Mouse (Mus musculus) liver, embryonic 12.5 days (tissue): ENCODE measurements around the gene Ephb2. TPM values are rescaled to one million over a fixed set of nuclear protein-coding genes. Genes with fewer than 3 reads are reported as not detected.

Experiments used
- ATAC-seq: fragments of 200-750 bp; cut with Nextera tagmentation; 2 replicates; pipeline ENCODE4 v1.8.0; 2017; ENCODE audit warnings: moderate number of reproducible peaks, mild to moderate bottlenecking, moderate library complexity
- H3K27ac ChIP-seq: fragments of 300-500 bp; sonication (generic); 2 replicates; pipeline ENCODE4 v1.5.1; 2016; ENCODE audit warnings: mild to moderate bottlenecking
- H3K27me3 ChIP-seq: fragments of 300-500 bp; sonication (generic); replicated peaks from 2 replicates; pipeline ENCODE4 v1.6.1; 2016; ENCODE audit warnings: mild to moderate bottlenecking, moderate library complexity
- H3K36me3 ChIP-seq: fragments of 300-500 bp; sonication (generic); 2 replicates; pipeline ENCODE4 v1.6.1; 2016; ENCODE audit warnings: mild to moderate bottlenecking, moderate library complexity
- H3K4me1 ChIP-seq: fragments of 300-500 bp; sonication (generic); 2 replicates; pipeline ENCODE4 v1.6.1; 2016
- H3K4me2 ChIP-seq: fragments of 300-500 bp; sonication (generic); 2 replicates; pipeline ENCODE4 v1.6.1; 2016; ENCODE audit warnings: mild to moderate bottlenecking, moderate library complexity
- H3K4me3 ChIP-seq: fragments of 300-500 bp; sonication (generic); 2 replicates; pipeline ENCODE4 v1.5.1; 2016; ENCODE audit warnings: mild to moderate bottlenecking, moderate library complexity
- H3K9ac ChIP-seq: fragments of 300-500 bp; sonication (generic); 2 replicates; pipeline ENCODE4 v1.6.1; 2016; ENCODE audit warnings: mild to moderate bottlenecking, moderate library complexity
- H3K9me3 ChIP-seq: fragments of 300-500 bp; sonication (generic); replicated peaks from 2 replicates; pipeline ENCODE4 v1.6.1; 2016; ENCODE audit warnings: mild to moderate bottlenecking, moderate library complexity
- WGBS: fragments of 180-500 bp; shearing (Covaris S2); methylation state at CpG from one replicate; pipeline ENCODE4 v1.1.7; 2016; ENCODE audit not compliant: insufficient replicate concordance; 5-methylcytosine and 5-hydroxymethylcytosine counted together
- polyA plus RNA-seq: library from polyadenylated mRNA; unstranded; fragments of >200 nt; fragmentation: Nextera tagmentation; extraction: Ambion mirVana; gene quantifications from 2 replicates; pipeline ENCODE4 v1.2.1, GENCODE M21; 2016

Ephb2 gene
- polyA plus RNA-seq, 1 experiment from 2014 or later = 1.4 TPM

GRCm38 (mm10) chr4:136789821-136790220, 46.0 kb downstream of the Ephb2 start:
- no peak for ATAC-seq
- 35% methylated on average over 6 of the region's 6 CpGs for WGBS
- H3K9me3 ChIP-seq = no peaks in the 10 kb centered on the region

GRCm38 (mm10) chr4:136787357-136787756, 48.4 kb downstream of the Ephb2 start:
- Histone ChIP-seq H3K4me1 (no peaks in the 10 kb centered on the region), H3K4me2 (no peak overlapping the region), H3K27ac (no peak overlapping the region), H3K27me3 (peaks cover 8% of the 10 kb centered on the region; the same call in 1 of the 2 replicates), H3K36me3 (no peaks in the 10 kb centered on the region), H3K4me3 (no peak overlapping the region), H3K9me3 (no peaks in the 10 kb centered on the region), H3K9ac (no peak overlapping the region)
- ATAC-seq = no peak
- 52% methylated on average over 4 of the region's 4 CpGs for WGBS

More at GRCm38 (mm10) chr4:136789821-136790220, 46.0 kb downstream of the Ephb2 start:
- Histone ChIP-seq H3K9ac (no peak overlapping the region), H3K27ac (no peak overlapping the region), H3K4me2 (no peak overlapping the region), H3K4me1 (no peaks in the 10 kb centered on the region), H3K4me3 (no peak overlapping the region), H3K36me3 (no peaks in the 10 kb centered on the region), H3K27me3 (0 out of 2 replicates have a peak, but pooled peaks cover 5% of the 10 kb centered on the region)

- Histone ChIP-seq H3K4me1 (no peaks in the 10 kb centered on the region), H3K9me3 (no peaks in the 10 kb centered on the region), H3K4me2 (no peak overlapping the region), H3K27me3 (peaks cover 14% of the 10 kb centered on the region; the same call in 1 of the 2 replicates), H3K4me3 (no peak overlapping the region), H3K27ac (no peak overlapping the region), H3K36me3 (no peaks in the 10 kb centered on the region), H3K9ac (no peak overlapping the region)
- ATAC-seq = no peak
- WGBS = 59% methylated on average over 26 of the region's 26 CpGs
These were observed 49.1 kb downstream of the Ephb2 start for GRCm38 (mm10) chr4:136786453-136787276.

- H3K4me1 ChIP-seq = no peaks in the 10 kb centered on the region
- H3K9me3 ChIP-seq = no peaks in the 10 kb centered on the region
- WGBS = 58% methylated on average over 22 of the region's 22 CpGs
- no peak for ATAC-seq
- peaks cover 14% of the 10 kb centered on the region; the same call in 1 of the 2 replicates for H3K27me3 ChIP-seq
- no peak overlapping the region for H3K9ac ChIP-seq
- no peak overlapping the region for H3K4me2 ChIP-seq
- H3K4me3 ChIP-seq = no peak overlapping the region
- no peak overlapping the region for H3K27ac ChIP-seq
- no peaks in the 10 kb centered on the region for H3K36me3 ChIP-seq
These were observed 52.1 kb downstream of the Ephb2 start for GRCm38 (mm10) chr4:136783552-136784150.

GRCm38 (mm10) chr4:136782579-136782925, 53.2 kb downstream of the Ephb2 start:
- 60% methylated on average over 1 of the region's 1 CpGs for WGBS
- H3K27ac ChIP-seq = no peak overlapping the region
- H3K4me3 ChIP-seq = no peak overlapping the region
- H3K4me1 ChIP-seq = no peaks in the 10 kb centered on the region
- H3K9me3 ChIP-seq = no peaks in the 10 kb centered on the region
- H3K4me2 ChIP-seq = no peak overlapping the region
- no peak for ATAC-seq
- peaks cover 14% of the 10 kb centered on the region; the same call in 1 of the 2 replicates for H3K27me3 ChIP-seq
- no peaks in the 10 kb centered on the region for H3K36me3 ChIP-seq
- no peak overlapping the region for H3K9ac ChIP-seq

GRCm38 (mm10) chr4:136781868-136782578, 53.8 kb downstream of the Ephb2 start:
- Histone ChIP-seq H3K4me3 (no peak overlapping the region), H3K4me1 (0 out of 2 replicates have a peak, but pooled peaks cover 1% of the 10 kb centered on the region), H3K27me3 (peaks cover 14% of the 10 kb centered on the region; the same call in 1 of the 2 replicates), H3K9me3 (no peaks in the 10 kb centered on the region), H3K27ac (no peak overlapping the region), H3K4me2 (no peak overlapping the region), H3K36me3 (no peaks in the 10 kb centered on the region), H3K9ac (no peak overlapping the region)
- no peak for ATAC-seq
- WGBS = 71% methylated on average over 13 of the region's 13 CpGs

- Histone ChIP-seq H3K4me2 (no peak overlapping the region), H3K36me3 (no peaks in the 10 kb centered on the region), H3K9me3 (no peaks in the 10 kb centered on the region), H3K4me3 (no peak overlapping the region), H3K27ac (no peak overlapping the region), H3K4me1 (0 out of 2 replicates have a peak, but pooled peaks cover 5% of the 10 kb centered on the region), H3K9ac (no peak overlapping the region), H3K27me3 (peaks cover 16% of the 10 kb centered on the region)
- no peak for ATAC-seq
- 69% methylated on average over 20 of the region's 20 CpGs for WGBS
These were observed 55.4 kb downstream of the Ephb2 start for GRCm38 (mm10) chr4:136780201-136780895.

GRCm38 (mm10) chr4:136779156-136779555, 56.6 kb downstream of the Ephb2 start:
- no peaks in the 10 kb centered on the region for H3K36me3 ChIP-seq
- H3K4me2 ChIP-seq = no peak overlapping the region
- H3K9me3 ChIP-seq = no peaks in the 10 kb centered on the region
- peaks cover 16% of the 10 kb centered on the region for H3K27me3 ChIP-seq
- WGBS = 83% methylated on average over 11 of the region's 11 CpGs
- no peak overlapping the region for H3K4me3 ChIP-seq
- no peak overlapping the region for H3K27ac ChIP-seq
- no peak overlapping the region for H3K9ac ChIP-seq
- H3K4me1 ChIP-seq = 0 out of 2 replicates have a peak, but pooled peaks cover 5% of the 10 kb centered on the region
- no peak for ATAC-seq

- Histone ChIP-seq H3K4me2 (no peak overlapping the region), H3K27ac (no peak overlapping the region), H3K4me1 (0 out of 2 replicates have a peak, but pooled peaks cover 5% of the 10 kb centered on the region), H3K27me3 (peaks cover 7% of the 10 kb centered on the region; the same call in 1 of the 2 replicates), H3K36me3 (no peaks in the 10 kb centered on the region), H3K4me3 (no peak overlapping the region), H3K9me3 (no peaks in the 10 kb centered on the region), H3K9ac (no peak overlapping the region)
- no peak for ATAC-seq
- 42% methylated on average over 9 of the region's 9 CpGs for WGBS
These were observed 59.3 kb downstream of the Ephb2 start for GRCm38 (mm10) chr4:136776471-136776892.

- Histone ChIP-seq H3K9me3 (no peaks in the 10 kb centered on the region), H3K4me2 (no peak overlapping the region), H3K27ac (no peak overlapping the region), H3K9ac (no peak overlapping the region), H3K27me3 (peaks cover 7% of the 10 kb centered on the region; the same call in 1 of the 2 replicates), H3K4me3 (no peak overlapping the region), H3K4me1 (0 out of 2 replicates have a peak, but pooled peaks cover 5% of the 10 kb centered on the region), H3K36me3 (no peaks in the 10 kb centered on the region)
- ATAC-seq = no peak
- WGBS = 71% methylated on average over 2 of the region's 2 CpGs
These were observed 59.9 kb downstream of the Ephb2 start for GRCm38 (mm10) chr4:136775903-136776302.

GRCm38 (mm10) chr4:136774201-136774600, 61.6 kb downstream of the Ephb2 start:
- H3K4me2 ChIP-seq = no peak overlapping the region
- no peak overlapping the region for H3K9ac ChIP-seq
- H3K4me1 ChIP-seq = 0 out of 2 replicates have a peak, but pooled peaks cover 5% of the 10 kb centered on the region
- no peak overlapping the region for H3K4me3 ChIP-seq
- no peak for ATAC-seq
- no peaks in the 10 kb centered on the region for H3K9me3 ChIP-seq
- WGBS = 60% methylated on average over 3 of the region's 3 CpGs
- H3K27ac ChIP-seq = no peak overlapping the region
- peaks cover 7% of the 10 kb centered on the region; the same call in 1 of the 2 replicates for H3K27me3 ChIP-seq
- no peaks in the 10 kb centered on the region for H3K36me3 ChIP-seq
